Mouse (Mus musculus) gastrocnemius, postnatal 14 days (tissue): ENCODE results near the gene Mbnl3. TPM values are rescaled to one million over a fixed set of nuclear protein-coding genes. Genes with fewer than 3 reads are reported as not detected.
A peak's percentile ranks its signal among the peaks of the same experiment; 100 is the strongest.

Experiments used
- DNase-seq: peaks from one replicate; pipeline ENCODE4 v3.0.0; 2021; ENCODE audit warnings: mixed read lengths
- intact Hi-C: fragments of 180-260 bp; cut with DNase I; formaldehyde crosslinking; loops from one replicate; pipeline ENCODE4 v1.15.1; 2025; ENCODE audit warnings: low total_unique reads
- long read RNA-seq, 2 experiments: library from polyadenylated mRNA; stranded (forward); transcript quantifications; one replicate each; pipeline ENCODE4 v2.0.0; 2021
- total RNA-seq, 2 experiments: library from RNA; stranded (reverse); gene quantifications; 2 replicates each; pipeline ENCODE4 v1.2.3; 2021

Gene Mbnl3
- total RNA-seq: 1 to 10 TPM; 1.8 to 2.1 TPM
- long read RNA-seq, experiment 1: 0 reads
- long read RNA-seq, experiment 2: 0 reads

- intact Hi-C loops: no loop called here
- DNase-seq: no peak
Measured at GRCm38 (mm10) chrX:51206432-51206831, at the start of gene Mbnl3. Mbnl3 (minus strand) TSS chrX:51206532.

- intact Hi-C loops: no loop called here
- peak; percentile 41 for DNase-seq
Measured at GRCm38 (mm10) chrX:51205548-51206324, 596 bp downstream of the Mbnl3 start.

GRCm38 (mm10) chrX:51204626-51205547 is 1.4 kb downstream of the Mbnl3 start:
- peak; percentile 42 for DNase-seq
- intact Hi-C loops: no loop called here

GRCm38 (mm10) chrX:51197012-51197411 is 9.3 kb downstream of the Mbnl3 start:
- DNase-seq: no peak
- intact Hi-C loops: no loop called here

GRCm38 (mm10) chrX:51171914-51172313 is 34.4 kb downstream of the Mbnl3 start:
- intact Hi-C loops: no loop called here

GRCm38 (mm10) chrX:51171413-51171812 is 34.9 kb downstream of the Mbnl3 start:
- intact Hi-C loops: no loop called here
- peak; percentile 12 for DNase-seq

More at GRCm38 (mm10) chrX:51171914-51172313, 34.4 kb downstream of the Mbnl3 start:
- no peak for DNase-seq

- DNase-seq: no peak
- intact Hi-C loops: no loop called here
Measured at GRCm38 (mm10) chrX:51170404-51170803, 35.9 kb downstream of the Mbnl3 start.

- intact Hi-C loops: no loop called here
- DNase-seq: no peak
Measured at GRCm38 (mm10) chrX:51169476-51170045, 36.8 kb downstream of the Mbnl3 start.

- no peak for DNase-seq
- intact Hi-C loops: no loop called here
Measured at GRCm38 (mm10) chrX:51167976-51168375, 38.4 kb downstream of the Mbnl3 start.

GRCm38 (mm10) chrX:51164766-51165165 is 41.6 kb downstream of the Mbnl3 start:
- intact Hi-C loops: no loop called here
- DNase-seq: no peak

- no peak for DNase-seq
- intact Hi-C loops: no loop called here
Measured at GRCm38 (mm10) chrX:51148436-51148835, 57.9 kb downstream of the Mbnl3 start.

- intact Hi-C loops: no loop called here
- no peak for DNase-seq
Measured at GRCm38 (mm10) chrX:51146351-51146750, 60.0 kb downstream of the Mbnl3 start.

- no peak for DNase-seq
- intact Hi-C loops: no loop called here
Measured at GRCm38 (mm10) chrX:51140055-51140454, 66.3 kb downstream of the Mbnl3 start.

GRCm38 (mm10) chrX:51131325-51131724 is 75.0 kb downstream of the Mbnl3 start:
- no peak for DNase-seq
- intact Hi-C loops: no loop called here

GRCm38 (mm10) chrX:51102748-51103147 is 103.6 kb downstream of the Mbnl3 start:
- intact Hi-C loops: no loop called here
- no peak for DNase-seq

- no peak for DNase-seq
- intact Hi-C loops: loop anchor here (5.0 kb wide), 1 partner anchor 287 kb away; no protein-coding TSS in a partner anchor
Measured at GRCm38 (mm10) chrX:51084972-51085371, 121.4 kb downstream of the Mbnl3 start.

GRCm38 (mm10) chrX:51084211-51084610 is 122.1 kb downstream of the Mbnl3 start:
- intact Hi-C loops: loop anchor here (5.0 kb wide), 1 partner anchor 288 kb away; no protein-coding TSS in a partner anchor
- DNase-seq: no peak

- DNase-seq: no peak
- intact Hi-C loops: no loop called here
Measured at GRCm38 (mm10) chrX:51076744-51077143, 129.6 kb downstream of the Mbnl3 start.
